Mouse (Mus musculus): ENCODE results near the gene Lrrc45. TPM values are rescaled to one million over a fixed set of nuclear protein-coding genes. Genes with fewer than 3 reads are reported as not detected.
"Not testable (repeated sequence)": the region's sequence is repeated elsewhere in the genome, so short reads cannot be mapped to it uniquely, and the experiment has no call there.

Gene Lrrc45
- polyA plus RNA-seq, 1 experiment from 2014 or later = 44.9 TPM

GRCm38 (mm10) chr11:120740981-120741380, 27.3 kb downstream of the Lrrc45 start:
- Histone ChIP-seq H3K9me3 (ENCODE audit: control insufficient read depth, low read length) (no peaks in the 10 kb centered on the region), H3K4me2 (ENCODE audit: low read length) (no peak overlapping the region), H3K27ac (ENCODE audit: low read depth) (no peak overlapping the region), H3K4me1 (replicated peaks; ENCODE audit: control insufficient read depth, insufficient read depth, low read length) (no peaks in the 10 kb centered on the region), H3K9ac (ENCODE audit: low read length) (no peak overlapping the region), H3K27me3 (replicated peaks; ENCODE audit: control insufficient read depth, insufficient read depth, low read length) (no peaks in the 10 kb centered on the region), H3K4me3 (ENCODE audit: low read depth, low read length) (no peak overlapping the region), H3K36me3 (ENCODE audit: control insufficient read depth, insufficient read depth, low read length) (no peaks in the 10 kb centered on the region)
- DNase-seq (ENCODE audit: low spot score) (no peak), ATAC-seq (replicated peaks; ENCODE audit: low FRiP score, low TSS enrichment, low read depth) (no peak)
- WGBS = 88% methylated on average over 5 of the region's 5 CpGs

DNA sequence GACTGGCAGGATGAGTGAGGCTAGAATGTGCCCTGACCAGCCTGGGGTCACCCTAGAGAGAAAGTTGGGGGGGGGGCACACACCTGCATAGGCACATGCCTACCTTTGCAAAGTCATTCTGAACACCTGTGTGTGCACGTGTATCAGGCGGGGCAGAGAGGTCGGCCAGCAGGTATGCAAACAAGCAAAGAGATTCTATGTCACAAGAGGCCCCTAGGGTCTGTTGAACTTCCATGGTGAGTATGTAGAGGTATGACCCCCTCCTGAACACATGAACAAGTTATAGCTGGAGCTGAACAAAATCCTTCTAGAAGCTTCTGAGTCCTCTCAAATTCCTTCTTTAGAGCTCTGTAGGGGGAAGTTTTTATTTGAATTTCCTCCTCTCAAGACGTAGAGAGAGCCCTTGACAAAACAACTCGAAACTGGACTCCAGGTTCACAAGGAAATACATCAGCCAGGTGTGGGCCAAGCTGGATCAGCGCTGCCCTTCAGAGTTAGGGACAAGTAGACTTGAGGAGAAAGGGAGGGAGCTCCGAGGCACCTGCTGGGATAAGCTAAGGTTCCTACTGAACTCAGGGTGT, 30.5 kb downstream of the Lrrc45 start:
- ATAC-seq (replicated peaks; ENCODE audit: low FRiP score, low TSS enrichment, low read depth) = no peak
- Histone ChIP-seq H3K4me1 (replicated peaks; ENCODE audit: control insufficient read depth, insufficient read depth, low read length) (no peaks in the 10 kb centered on the region), H3K9ac (ENCODE audit: low read length) (no peak overlapping the region), H3K27ac (ENCODE audit: low read depth) (no peak overlapping the region), H3K36me3 (ENCODE audit: control insufficient read depth, insufficient read depth, low read length) (no peaks in the 10 kb centered on the region), H3K4me2 (ENCODE audit: low read length) (no peak overlapping the region), H3K4me3 (ENCODE audit: low read depth, low read length) (no peak overlapping the region), H3K9me3 (ENCODE audit: control insufficient read depth, low read length) (no peaks in the 10 kb centered on the region), H3K27me3 (replicated peaks; ENCODE audit: control insufficient read depth, insufficient read depth, low read length) (no peaks in the 10 kb centered on the region)
- no peak for DNase-seq (ENCODE audit: low spot score)
- WGBS = 73% methylated on average over 7 of the region's 7 CpGs

- Histone ChIP-seq H3K9ac (ENCODE audit: low read length) (no peak overlapping the region), H3K27ac (ENCODE audit: low read depth) (no peak overlapping the region), H3K9me3 (ENCODE audit: control insufficient read depth, low read length) (no peaks in the 10 kb centered on the region), H3K27me3 (replicated peaks; ENCODE audit: control insufficient read depth, insufficient read depth, low read length) (no peaks in the 10 kb centered on the region), H3K4me3 (ENCODE audit: low read depth, low read length) (no peak overlapping the region), H3K4me2 (ENCODE audit: low read length) (no peak overlapping the region), H3K36me3 (ENCODE audit: control insufficient read depth, insufficient read depth, low read length) (no peaks in the 10 kb centered on the region), H3K4me1 (replicated peaks; ENCODE audit: control insufficient read depth, insufficient read depth, low read length) (no peaks in the 10 kb centered on the region)
- DNase-seq (ENCODE audit: low spot score) = no peak
- WGBS = 81% methylated on average over 4 of the region's 4 CpGs
- ATAC-seq (replicated peaks; ENCODE audit: low FRiP score, low TSS enrichment, low read depth) = no peak
Observed at GRCm38 (mm10) chr11:120747974-120748373, 34.2 kb downstream of the Lrrc45 start.

DNA sequence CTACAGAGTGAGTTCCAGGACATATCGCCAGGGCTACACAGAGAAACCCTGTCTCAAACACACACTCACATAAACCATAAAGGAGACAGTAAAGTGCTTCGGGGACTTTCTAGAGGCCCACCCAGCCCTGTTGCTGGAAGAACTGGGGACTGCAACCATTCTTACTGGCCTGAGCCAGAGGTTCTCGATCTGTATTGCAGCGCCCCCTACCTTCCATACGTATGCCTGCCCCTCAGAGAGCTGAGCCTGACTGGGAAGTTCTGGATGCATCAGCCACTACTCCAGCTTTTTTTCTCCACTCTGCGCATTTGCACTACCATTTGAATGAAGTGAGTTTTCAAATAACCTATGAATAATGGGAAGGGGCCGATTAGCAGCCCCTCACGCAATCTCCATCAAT, 35.7 kb downstream of the Lrrc45 start:
- Histone ChIP-seq H3K9me3 (ENCODE audit: control insufficient read depth, low read length) (no peaks in the 10 kb centered on the region), H3K27ac (ENCODE audit: low read depth) (no peak overlapping the region), H3K9ac (ENCODE audit: low read length) (no peak overlapping the region), H3K4me1 (replicated peaks; ENCODE audit: control insufficient read depth, insufficient read depth, low read length) (no peaks in the 10 kb centered on the region), H3K4me3 (ENCODE audit: low read depth, low read length) (no peak overlapping the region), H3K27me3 (replicated peaks; ENCODE audit: control insufficient read depth, insufficient read depth, low read length) (no peaks in the 10 kb centered on the region), H3K4me2 (ENCODE audit: low read length) (no peak overlapping the region), H3K36me3 (ENCODE audit: control insufficient read depth, insufficient read depth, low read length) (no peaks in the 10 kb centered on the region)
- 58% methylated on average over 8 of the region's 8 CpGs for WGBS
- DNase-seq (ENCODE audit: low spot score) (no peak), ATAC-seq (replicated peaks; ENCODE audit: low FRiP score, low TSS enrichment, low read depth) (no peak)

GRCm38 (mm10) chr11:120751606-120752005, 37.9 kb downstream of the Lrrc45 start:
- WGBS = 73% methylated on average over 4 of the region's 4 CpGs

GRCm38 (mm10) chr11:120760236-120760635, 46.5 kb downstream of the Lrrc45 start:
- ATAC-seq (replicated peaks; ENCODE audit: low FRiP score, low TSS enrichment, low read depth) = no peak
- H3K9me3 ChIP-seq (ENCODE audit: control insufficient read depth, low read length) = peaks cover 12% of the 10 kb centered on the region
- no peak for DNase-seq (ENCODE audit: low spot score)

More at GRCm38 (mm10) chr11:120751606-120752005, 37.9 kb downstream of the Lrrc45 start:
- Histone ChIP-seq H3K4me2 (ENCODE audit: low read length) (no peak overlapping the region), H3K9ac (ENCODE audit: low read length) (no peak overlapping the region), H3K27ac (ENCODE audit: low read depth) (no peak overlapping the region), H3K36me3 (ENCODE audit: control insufficient read depth, insufficient read depth, low read length) (no peaks in the 10 kb centered on the region), H3K4me1 (replicated peaks; ENCODE audit: control insufficient read depth, insufficient read depth, low read length) (no peaks in the 10 kb centered on the region), H3K27me3 (replicated peaks; ENCODE audit: control insufficient read depth, insufficient read depth, low read length) (no peaks in the 10 kb centered on the region), H3K9me3 (ENCODE audit: control insufficient read depth, low read length) (no peaks in the 10 kb centered on the region), H3K4me3 (ENCODE audit: low read depth, low read length) (no peak overlapping the region)
- DNase-seq (ENCODE audit: low spot score) = no peak
- no peak for ATAC-seq (replicated peaks; ENCODE audit: low FRiP score, low TSS enrichment, low read depth)

DNA sequence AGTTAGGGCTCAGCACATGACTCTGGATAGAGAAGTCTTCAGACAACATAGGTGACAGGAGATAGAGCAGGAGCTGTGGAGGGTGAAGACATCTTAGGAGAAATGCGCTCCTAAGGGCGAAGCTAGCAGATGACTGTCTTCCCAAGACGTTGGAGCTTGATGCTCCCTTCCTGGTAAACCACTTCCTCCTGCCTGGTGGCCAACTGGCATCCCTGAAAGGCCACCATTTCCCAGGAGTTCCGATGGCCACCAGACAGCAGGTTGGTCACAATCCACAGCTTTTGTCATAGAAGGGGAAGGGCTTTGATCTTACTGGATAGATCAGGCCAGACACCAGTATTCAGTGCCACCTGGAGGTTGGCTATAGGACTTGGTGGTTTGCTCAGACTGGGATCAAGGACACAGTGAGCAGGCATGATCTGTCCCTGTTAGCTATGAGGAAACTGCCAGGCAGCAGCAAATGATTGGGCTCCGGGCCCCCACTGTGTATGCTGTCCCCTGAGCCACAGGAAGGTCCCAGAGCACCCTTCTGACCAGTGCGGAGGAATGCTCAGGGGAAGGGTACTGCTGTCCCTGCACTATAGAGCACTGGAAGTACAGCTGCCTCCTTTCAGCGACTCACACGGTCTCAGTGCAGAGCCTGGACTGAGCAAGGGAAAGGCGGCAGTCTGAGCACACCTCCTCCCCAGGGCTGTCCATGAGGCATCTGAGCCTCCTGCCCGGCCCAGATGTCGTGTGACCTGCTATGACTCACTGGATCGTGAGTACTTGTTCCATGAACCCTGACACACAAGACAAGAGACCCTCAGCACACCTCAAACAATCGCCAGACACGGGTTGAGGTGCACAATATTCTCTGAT, 48.3 kb downstream of the Lrrc45 start:
- H3K27ac ChIP-seq (ENCODE audit: low read depth) = peak overlapping the region; percentile 57; the same call in 1 of the 2 replicates
- no peak for DNase-seq (ENCODE audit: low spot score)
- no peak overlapping the region for H3K9ac ChIP-seq (ENCODE audit: low read length)
- H3K4me2 ChIP-seq (ENCODE audit: low read length) = 0 out of 2 replicates have a peak overlapping the region, but pooled peaks have one; percentile 29
- 65% methylated on average over 14 of the region's 14 CpGs for WGBS
- peak; percentile 70 for ATAC-seq (replicated peaks; ENCODE audit: low FRiP score, low TSS enrichment, low read depth)
- H3K4me3 ChIP-seq (ENCODE audit: low read depth, low read length) = no peak overlapping the region
- no peaks in the 10 kb centered on the region for H3K27me3 ChIP-seq (replicated peaks; ENCODE audit: control insufficient read depth, insufficient read depth, low read length)
- H3K36me3 ChIP-seq (ENCODE audit: control insufficient read depth, insufficient read depth, low read length) = no peaks in the 10 kb centered on the region
- no peaks in the 10 kb centered on the region for H3K4me1 ChIP-seq (replicated peaks; ENCODE audit: control insufficient read depth, insufficient read depth, low read length)
- H3K9me3 ChIP-seq (ENCODE audit: control insufficient read depth, low read length) = peaks cover 12% of the 10 kb centered on the region

More at GRCm38 (mm10) chr11:120760236-120760635, 46.5 kb downstream of the Lrrc45 start:
- Histone ChIP-seq H3K36me3 (ENCODE audit: control insufficient read depth, insufficient read depth, low read length) (no peaks in the 10 kb centered on the region), H3K4me2 (ENCODE audit: low read length) (no peak overlapping the region), H3K27me3 (replicated peaks; ENCODE audit: control insufficient read depth, insufficient read depth, low read length) (no peaks in the 10 kb centered on the region), H3K9ac (ENCODE audit: low read length) (no peak overlapping the region), H3K4me1 (replicated peaks; ENCODE audit: control insufficient read depth, insufficient read depth, low read length) (no peaks in the 10 kb centered on the region), H3K4me3 (ENCODE audit: low read depth, low read length) (no peak overlapping the region), H3K27ac (ENCODE audit: low read depth) (no peak overlapping the region)
- 85% methylated on average over 9 of the region's 9 CpGs for WGBS

GRCm38 (mm10) chr11:120762672-120763041, 48.9 kb downstream of the Lrrc45 start, which contains the start of gene Hmga1b:
Gene Hmga1b (plus strand): TSS chr11:120762794.
- Histone ChIP-seq H3K9me3 (ENCODE audit: control insufficient read depth, low read length) (peaks cover 11% of the 10 kb centered on the region), H3K4me2 (ENCODE audit: low read length) (peak within 1 kb of the TSS; percentile 29), H3K27ac (ENCODE audit: low read depth) (peak within 1 kb of the TSS; percentile 57; the same call in 1 of the 2 replicates)
- H3K36me3 ChIP-seq (ENCODE audit: control insufficient read depth, insufficient read depth, low read length); H3K4me1 ChIP-seq (replicated peaks; ENCODE audit: control insufficient read depth, insufficient read depth, low read length); H3K4me3 ChIP-seq (ENCODE audit: low read depth, low read length); H3K27me3 ChIP-seq (replicated peaks; ENCODE audit: control insufficient read depth, insufficient read depth, low read length); H3K9ac ChIP-seq (ENCODE audit: low read length): not testable (repeated sequence)
- 16% methylated on average over 12 of the region's 14 CpGs for WGBS
- DNase-seq (ENCODE audit: low spot score) = peak; percentile 63
- peak; percentile 61; the same call in 1 of the 2 replicates for ATAC-seq (replicated peaks; ENCODE audit: low FRiP score, low TSS enrichment, low read depth)
